7 mouse cellular contexts compared by ENCODE assay signal in genomic region chr11:95714411-95714810, GRCm38 (mm10). TPM values are rescaled to one million over a fixed set of nuclear protein-coding genes. Genes with fewer than 3 reads are reported as not detected.
DNase-seq lines count a peak whose midpoint lies in the region; ATAC-seq and TF ChIP-seq lines count a peak whose summit lies in the region.

No protein-coding gene starts in this region.

- no peak for ATAC-seq in heart, postnatal 0 days (ENCODE audit: insufficient read depth, low read depth)
- ATAC-seq in midbrain, embryonic 12.5 days (ENCODE audit: low FRiP score, low read depth), result no peak

- H3K9ac ChIP-seq in ES-Bruce4 (ENCODE audit: low read depth, poor library complexity, severe bottlenecking), result peak overlapping the region; percentile 96
- H3K9ac ChIP-seq in heart, postnatal 0 days (replicated peaks; ENCODE audit: low read depth, low read length), result peak overlapping the region; percentile 99
- peak overlapping the region; percentile 98 for H3K9ac ChIP-seq in midbrain, embryonic 12.5 days (replicated peaks)

- no peak overlapping the region for H3K27ac ChIP-seq in ES-Bruce4 (ENCODE audit: insufficient read depth, low read length)
- no peak overlapping the region for H3K27ac ChIP-seq in heart, postnatal 0 days (ENCODE audit: low read depth)
- no peak overlapping the region for H3K27ac ChIP-seq in midbrain, embryonic 12.5 days (replicated peaks)

- no peaks in the 10 kb centered on the region for H3K36me3 ChIP-seq in ES-Bruce4 (ENCODE audit: control insufficient read depth, insufficient read depth, low read length, poor library complexity, severe bottlenecking)
- no peaks in the 10 kb centered on the region for H3K36me3 ChIP-seq in heart, postnatal 0 days (replicated peaks; ENCODE audit: control insufficient read depth, insufficient read depth, low read length)
- H3K36me3 ChIP-seq in midbrain, embryonic 12.5 days, result no peaks in the 10 kb centered on the region

- H3K4me3 ChIP-seq in ES-Bruce4 (ENCODE audit: low read depth, low read length), result peak overlapping the region; percentile 80
- peak overlapping the region; percentile 90 for H3K4me3 ChIP-seq in heart, postnatal 0 days (ENCODE audit: low read depth, low read length)
- H3K4me3 ChIP-seq in midbrain, embryonic 12.5 days, result peak overlapping the region; percentile 93

- TF ChIP-seq EP300 in ES-Bruce4 (IDR thresholded peaks at IDR 0.05; ENCODE audit: insufficient read depth, low read depth, low read length), result no peak
- TF ChIP-seq EP300 in heart, postnatal 0 days (IDR thresholded peaks at IDR 0.05; ENCODE audit: low read depth), result no peak

- H3K9me3 ChIP-seq in ES-Bruce4 (replicated peaks; ENCODE audit: control insufficient read depth, insufficient read depth, low read length, poor library complexity, severe bottlenecking), result no peaks in the 10 kb centered on the region
- no peaks in the 10 kb centered on the region for H3K9me3 ChIP-seq in heart, postnatal 0 days (replicated peaks; ENCODE audit: control insufficient read depth, low read length)
- no peaks in the 10 kb centered on the region for H3K9me3 ChIP-seq in midbrain, embryonic 12.5 days

- TF ChIP-seq POLR2A in ES-Bruce4 (IDR thresholded peaks at IDR 0.05; ENCODE audit: insufficient read depth, low read length), result no peak

- peaks cover 2% of the 10 kb centered on the region for H3K4me1 ChIP-seq in ES-Bruce4 (ENCODE audit: control insufficient read depth, insufficient read depth, low read length)
- H3K4me1 ChIP-seq in heart, postnatal 0 days (ENCODE audit: control insufficient read depth, insufficient read depth), result peaks cover 15% of the 10 kb centered on the region
- H3K4me1 ChIP-seq in midbrain, embryonic 12.5 days, result peaks cover 24% of the 10 kb centered on the region

- intact Hi-C loops in left cerebral cortex, postnatal 14 days (cut with DNase I), result no loop called here

- 34% methylated on average over 7 of the region's 7 CpGs for WGBS in heart, postnatal 0 days
- 47% methylated on average over 7 of the region's 7 CpGs for WGBS in midbrain, embryonic 12.5 days

- no peak for TF ChIP-seq CTCF in ES-Bruce4 (IDR thresholded peaks at IDR 0.05; ENCODE audit: low read depth, low read length)
- no peak for TF ChIP-seq CTCF in heart, postnatal 0 days (IDR thresholded peaks at IDR 0.05; ENCODE audit: low read depth)

- no peaks in the 10 kb centered on the region for H3K27me3 ChIP-seq in ES-Bruce4 (ENCODE audit: control insufficient read depth, insufficient read depth, low read length, poor library complexity, severe bottlenecking)
- no peaks in the 10 kb centered on the region for H3K27me3 ChIP-seq in heart, postnatal 0 days (ENCODE audit: control insufficient read depth, insufficient read depth, low read length)
- no peaks in the 10 kb centered on the region for H3K27me3 ChIP-seq in midbrain, embryonic 12.5 days

- DNase-seq in CD4-positive helper T cell, adult 2 months (ENCODE audit: low read depth, low spot score), result peak; percentile 38
- DNase-seq in heart, postnatal 0 days (ENCODE audit: low spot score), result no peak
- DNase-seq in layer of hippocampus, adult 18-20 months (ENCODE audit: low spot score in 2 of 2), result no peak
- no peak for DNase-seq in left cerebral cortex, postnatal 14 days (ENCODE audit: low spot score in 2 of 2)
- no peak for DNase-seq in retina, postnatal 1 day

- peak overlapping the region; percentile 74 for H3K4me2 ChIP-seq in heart, postnatal 0 days (ENCODE audit: low read depth, low read length)
- H3K4me2 ChIP-seq in midbrain, embryonic 12.5 days (replicated peaks), result peak overlapping the region; percentile 95

RNA-seq across cellular contexts. Expression of gene Zfp652, which starts 1.9 kb away (rescaled TPM):
- 41.4 TPM in 2 replicates for polyA plus RNA-seq in ES-Bruce4 (2011; ENCODE audit: insufficient read depth, insufficient read length, low read depth, missing spikeins)
- total RNA-seq in heart, postnatal 0 days (2014; rRNA removed; ENCODE audit: low replicate concordance), result 13.6 and 20.7 TPM in 2 replicates
- polyA plus RNA-seq in heart, postnatal 0 days (2015; fragmentation: Nextera tagmentation; extraction: Ambion mirVana), result 8.9 and 9.9 TPM in 2 replicates
- 28.2 and 29.4 TPM in 2 replicates for polyA plus RNA-seq in midbrain, embryonic 12.5 days (2016; fragmentation: Nextera tagmentation; extraction: Ambion mirVana)
- 10 to 100 TPM; 45.1 to 50.3 TPM for total RNA-seq in layer of hippocampus, adult 18-20 months (2021)
- 10 to 100 TPM; 40.3 to 40.6 TPM for total RNA-seq in left cerebral cortex, postnatal 14 days (2021)

RNA-seq across cellular contexts. Expression of gene B130006D01Rik, which starts 9.0 kb away (rescaled TPM):
- 2.3 and 3.9 TPM in 2 replicates for polyA plus RNA-seq in ES-Bruce4 (2011; ENCODE audit: insufficient read depth, insufficient read length, low read depth, missing spikeins)
- 0.57 TPM in 1 of 2 replicates, not detected in the other for total RNA-seq in heart, postnatal 0 days (2014; rRNA removed; ENCODE audit: low replicate concordance)
- 0.23 and 0.45 TPM in 2 replicates for polyA plus RNA-seq in heart, postnatal 0 days (2015; fragmentation: Nextera tagmentation; extraction: Ambion mirVana)
- polyA plus RNA-seq in midbrain, embryonic 12.5 days (2016; fragmentation: Nextera tagmentation; extraction: Ambion mirVana), result 1.2 and 1.6 TPM in 2 replicates
- total RNA-seq in layer of hippocampus, adult 18-20 months (2021), result 1 to 10 TPM; 1.4 to 1.5 TPM
- 1 to 10 TPM in 1 of 2 experiments, under 1 TPM in 1; 0.99 to 1.1 TPM for total RNA-seq in left cerebral cortex, postnatal 14 days (2021)

RNA-seq across cellular contexts. Expression of gene Phb, which starts 47.7 kb away (rescaled TPM):
- polyA plus RNA-seq in ES-Bruce4 (2011; ENCODE audit: insufficient read depth, insufficient read length, low read depth, missing spikeins), result 255 and 274 TPM in 2 replicates
- 349 and 446 TPM in 2 replicates for total RNA-seq in heart, postnatal 0 days (2014; rRNA removed; ENCODE audit: low replicate concordance)
- polyA plus RNA-seq in heart, postnatal 0 days (2015; fragmentation: Nextera tagmentation; extraction: Ambion mirVana), result 432 and 435 TPM in 2 replicates
- polyA plus RNA-seq in midbrain, embryonic 12.5 days (2016; fragmentation: Nextera tagmentation; extraction: Ambion mirVana), result 175 and 176 TPM in 2 replicates
- 100 to 1,000 TPM in 1 of 2 experiments, 10 to 100 TPM in 1; 99.0 to 102 TPM for total RNA-seq in layer of hippocampus, adult 18-20 months (2021)
- total RNA-seq in left cerebral cortex, postnatal 14 days (2021), result 10 to 100 TPM; 82.5 to 86.3 TPM
